Mouse (Mus musculus) kidney, adult 2 months (tissue): ENCODE data around the gene Manba. TPM values are rescaled to one million over a fixed set of nuclear protein-coding genes. Genes with fewer than 3 reads are reported as not detected.

ENCODE experiments used
- DNase-seq: peaks from one replicate; pipeline ENCODE4 v3.0.0; 2021
- H3K27ac ChIP-seq: fragments of 200-500 bp; 2 replicates; pipeline ENCODE4 v1.5.1; 2012; ENCODE audit warnings: low read depth, low read length, control low read depth, inconsistent platforms; ENCODE audit not compliant: insufficient read depth
- H3K27me3 ChIP-seq: fragments of 200-500 bp; replicated peaks from 2 replicates; pipeline ENCODE4 v1.6.1; 2012; ENCODE audit warnings: mild to moderate bottlenecking, moderate library complexity, low read length, inconsistent platforms; ENCODE audit not compliant: control insufficient read depth, insufficient read depth
- H3K36me3 ChIP-seq: fragments of 200-500 bp; 2 replicates; pipeline ENCODE4 v1.6.1; 2012; ENCODE audit warnings: mild to moderate bottlenecking, moderate library complexity, low read length, inconsistent platforms; ENCODE audit not compliant: control insufficient read depth, insufficient read depth
- H3K4me1 ChIP-seq: fragments of 200-500 bp; 2 replicates; pipeline ENCODE4 v1.6.1; 2011; ENCODE audit warnings: low read length; ENCODE audit not compliant: control insufficient read depth, insufficient read depth
- H3K4me3 ChIP-seq: fragments of 200-500 bp; 2 replicates; pipeline ENCODE4 v1.5.1; 2011; ENCODE audit warnings: mild to moderate bottlenecking, low read depth, low read length, control low read depth; ENCODE audit not compliant: insufficient read depth
- CTCF ChIP-seq: fragments of 200-500 bp; conservative IDR thresholded peaks from 2 replicates; pipeline ENCODE4 v1.5.1; 2011; ENCODE audit warnings: low read depth, mild to moderate bottlenecking, control low read depth, low read length, moderate library complexity, mixed read lengths; ENCODE audit not compliant: insufficient read depth, insufficient read length
- POLR2A ChIP-seq: fragments of 200-500 bp; IDR thresholded peaks from one replicate; pipeline ENCODE4 v1.6.1; 2011; ENCODE audit warnings: low read depth, low read length, control low read depth
- WGBS: fragments of 180-500 bp; shearing (Covaris S2); methylation state at CpG from one replicate; pipeline ENCODE4 v1.1.7; 2018; 5-methylcytosine and 5-hydroxymethylcytosine counted together
- polyA plus RNA-seq: library from polyadenylated mRNA; depleted of rRNA; stranded (reverse); fragments of >200 nt; gene quantifications from 2 replicates; pipeline ENCODE4 v1.2.3, GENCODE M21; 2012; rRNA removed

The Manba gene
- polyA plus RNA-seq, 1 experiment, result 25.8 TPM

DNA sequence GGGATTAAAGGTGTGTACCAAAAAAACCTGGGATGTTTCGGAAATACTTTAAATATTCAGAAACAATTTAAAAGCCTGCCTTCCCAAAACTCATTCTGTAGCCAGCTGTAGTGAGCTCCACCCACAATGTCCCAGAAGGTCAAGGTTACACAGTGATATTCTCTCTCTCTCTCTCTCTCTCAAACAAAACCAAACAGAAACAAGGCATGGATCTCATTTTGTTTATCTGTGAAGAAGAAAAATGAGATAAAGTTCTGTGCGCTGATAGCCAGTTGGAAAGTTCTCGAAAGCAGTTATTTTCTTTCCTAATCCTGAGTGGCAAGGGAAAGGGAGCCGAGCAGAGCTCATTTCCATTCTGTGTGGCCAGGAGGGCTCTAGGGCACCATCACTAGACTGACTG is 120.1 kb downstream of the Manba start:
- no peak overlapping the region for H3K4me3 ChIP-seq
- H3K27ac ChIP-seq, result 0 out of 2 replicates have a peak overlapping the region, but pooled peaks have one; percentile 33
- DNase-seq, result no peak
- H3K36me3 ChIP-seq, result peaks cover 3% of the 10 kb centered on the region
- no peaks in the 10 kb centered on the region for H3K27me3 ChIP-seq
- TF ChIP-seq CTCF (no peak), POLR2A (no peak)
- no peaks in the 10 kb centered on the region for H3K4me1 ChIP-seq
- WGBS, result 82% methylated on average over 4 of the region's 4 CpGs

DNA sequence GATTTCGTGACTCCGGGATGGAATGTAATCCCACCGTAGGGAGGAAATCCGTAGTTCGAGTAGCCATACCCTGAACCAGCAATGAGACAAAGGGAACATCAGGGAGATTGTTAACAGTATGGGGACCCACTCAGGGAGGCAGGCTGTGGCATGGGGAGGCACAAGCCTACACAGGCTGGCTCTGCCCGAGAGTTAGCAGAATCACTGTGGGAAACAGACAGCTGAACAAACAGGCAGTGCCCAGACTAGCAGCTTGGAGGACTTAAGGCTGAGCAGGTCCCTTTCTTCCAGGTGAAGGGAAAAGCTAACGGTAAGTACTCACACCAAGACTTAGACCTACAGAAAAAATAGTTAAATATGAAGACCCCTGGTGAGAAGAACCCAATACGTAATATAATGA is 121.2 kb downstream of the Manba start:
- Histone ChIP-seq H3K4me3 (no peak overlapping the region), H3K36me3 (peaks cover 3% of the 10 kb centered on the region), H3K27ac (no peak overlapping the region), H3K27me3 (no peaks in the 10 kb centered on the region), H3K4me1 (no peaks in the 10 kb centered on the region)
- WGBS, result 88% methylated on average over 8 of the region's 8 CpGs
- no peak for DNase-seq
- no peak for TF ChIP-seq CTCF
- no peak for TF ChIP-seq POLR2A

DNA sequence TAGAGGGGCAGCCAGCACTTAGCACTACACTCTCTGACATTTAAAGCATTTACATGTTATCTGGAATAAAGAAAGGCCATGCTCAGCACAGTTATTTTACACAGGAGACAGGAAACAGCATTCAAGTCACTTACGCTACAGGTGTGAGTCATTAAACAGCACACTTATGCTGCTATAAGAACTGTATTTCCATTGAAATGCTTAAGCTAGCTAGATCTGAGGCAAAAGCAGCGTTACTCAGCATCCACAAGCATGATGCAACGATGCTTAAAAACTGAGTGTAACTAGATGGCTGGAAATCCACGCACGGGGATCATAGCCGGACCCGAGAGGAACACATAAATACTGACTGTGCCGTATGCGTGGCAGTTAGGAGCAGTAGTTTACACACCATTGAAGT is 121.6 kb downstream of the Manba start:
- H3K27me3 ChIP-seq, result no peaks in the 10 kb centered on the region
- no peak overlapping the region for H3K27ac ChIP-seq
- peaks cover 3% of the 10 kb centered on the region for H3K36me3 ChIP-seq
- no peak overlapping the region for H3K4me3 ChIP-seq
- no peak for DNase-seq
- 86% methylated on average over 9 of the region's 9 CpGs for WGBS
- TF ChIP-seq CTCF, result no peak
- TF ChIP-seq POLR2A, result no peak
- H3K4me1 ChIP-seq, result no peaks in the 10 kb centered on the region

DNA sequence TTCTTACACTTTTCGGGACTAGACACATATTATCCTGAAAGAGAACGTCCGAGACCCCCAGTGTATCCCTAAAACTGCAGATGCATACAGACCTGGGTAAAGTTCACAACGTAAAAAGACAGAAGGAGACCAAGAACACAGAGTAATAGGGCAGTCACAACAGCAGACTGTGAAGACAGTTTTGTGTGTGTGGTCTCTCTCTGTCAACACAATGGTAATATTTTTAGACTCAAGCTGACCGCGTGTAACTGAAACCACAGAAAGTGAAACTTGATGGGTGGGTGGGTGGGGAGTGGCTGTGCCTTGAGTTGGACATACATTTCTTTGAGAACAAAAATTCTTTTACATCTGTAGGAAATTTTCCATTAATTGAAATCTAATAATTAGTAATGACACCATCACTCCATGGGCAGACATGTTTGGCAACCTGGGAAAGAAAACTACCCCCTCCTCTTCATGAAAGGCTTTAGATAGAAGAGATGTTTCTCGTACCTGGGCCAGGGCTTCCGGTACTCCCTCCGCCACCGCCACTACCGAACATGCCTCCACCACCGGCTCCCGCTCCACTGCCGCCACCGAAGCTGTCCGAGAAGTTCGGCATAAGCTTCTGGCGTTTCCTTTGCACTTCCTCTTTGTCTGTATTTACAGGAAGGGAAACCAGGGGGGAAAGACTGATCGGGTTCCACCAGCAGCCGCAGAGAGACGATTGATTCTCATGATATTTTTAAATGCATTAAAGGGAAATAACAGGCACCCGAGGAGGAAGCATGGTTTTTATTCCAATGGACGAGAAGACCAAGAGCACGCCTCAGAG is 122.5 kb downstream of the Manba start:
- H3K27ac ChIP-seq, result peak overlapping the region; percentile 42; the same call in 1 of the 2 replicates
- TF ChIP-seq POLR2A, result no peak
- TF ChIP-seq CTCF, result no peak
- no peaks in the 10 kb centered on the region for H3K27me3 ChIP-seq
- DNase-seq, result peak; percentile 41
- H3K4me1 ChIP-seq, result no peaks in the 10 kb centered on the region
- peaks cover 2% of the 10 kb centered on the region for H3K36me3 ChIP-seq
- WGBS, result 72% methylated on average over 24 of the region's 24 CpGs
- H3K4me3 ChIP-seq, result peak overlapping the region; percentile 49; the same call in 1 of the 2 replicates

DNA sequence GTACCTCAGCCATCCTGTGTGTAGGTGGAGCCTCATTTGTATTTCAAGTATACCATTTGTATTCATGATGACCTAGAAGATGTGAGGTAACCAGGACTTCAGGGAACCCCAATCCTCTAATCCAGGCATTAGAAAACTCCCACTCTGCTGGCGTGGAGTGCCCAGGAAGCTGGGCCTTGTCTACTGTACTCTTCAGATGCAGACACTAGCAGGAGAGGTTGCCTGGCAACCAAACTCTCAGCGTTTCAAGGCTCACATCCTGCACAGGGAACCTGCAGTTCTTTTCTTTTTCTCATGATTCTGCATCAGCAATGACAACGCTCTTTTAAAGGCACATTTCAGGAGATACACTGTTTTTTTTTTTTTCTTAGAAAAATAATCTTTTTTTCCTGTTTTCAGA is 124.8 kb downstream of the Manba start:
- Histone ChIP-seq H3K27me3 (no peaks in the 10 kb centered on the region), H3K27ac (no peak overlapping the region), H3K4me1 (no peaks in the 10 kb centered on the region), H3K4me3 (no peak overlapping the region), H3K36me3 (no peaks in the 10 kb centered on the region; the same call in none of the 2 replicates)
- no peak for TF ChIP-seq POLR2A
- no peak for TF ChIP-seq CTCF
- no peak for DNase-seq
- WGBS, result 72% methylated on average over 3 of the region's 3 CpGs

DNA sequence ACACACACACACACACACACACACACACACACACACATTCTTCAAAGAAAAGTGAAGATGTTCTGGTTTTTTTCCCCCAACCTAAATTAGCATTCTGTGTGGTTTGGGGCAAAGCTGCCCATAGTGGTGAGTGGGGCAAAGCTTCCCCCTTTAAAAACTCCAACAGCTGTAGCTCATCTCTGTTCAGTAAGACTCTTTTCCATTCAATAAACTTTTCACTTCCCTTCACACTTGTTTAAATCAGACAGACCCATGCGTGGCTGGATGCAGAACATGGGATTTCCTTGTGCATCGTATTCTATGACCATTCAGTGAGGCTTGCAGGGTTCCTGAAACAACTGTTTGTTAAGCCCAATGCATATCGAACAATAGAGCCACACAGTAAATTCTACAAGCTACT is 129.0 kb downstream of the Manba start:
- no peaks in the 10 kb centered on the region; the same call in none of the 2 replicates for H3K36me3 ChIP-seq
- WGBS, result 89% methylated on average over 3 of the region's 3 CpGs
- H3K27me3 ChIP-seq, result no peaks in the 10 kb centered on the region
- TF ChIP-seq CTCF (no peak), POLR2A (no peak)
- DNase-seq, result no peak
- no peaks in the 10 kb centered on the region for H3K4me1 ChIP-seq
- no peak overlapping the region for H3K27ac ChIP-seq
- no peak overlapping the region for H3K4me3 ChIP-seq

DNA sequence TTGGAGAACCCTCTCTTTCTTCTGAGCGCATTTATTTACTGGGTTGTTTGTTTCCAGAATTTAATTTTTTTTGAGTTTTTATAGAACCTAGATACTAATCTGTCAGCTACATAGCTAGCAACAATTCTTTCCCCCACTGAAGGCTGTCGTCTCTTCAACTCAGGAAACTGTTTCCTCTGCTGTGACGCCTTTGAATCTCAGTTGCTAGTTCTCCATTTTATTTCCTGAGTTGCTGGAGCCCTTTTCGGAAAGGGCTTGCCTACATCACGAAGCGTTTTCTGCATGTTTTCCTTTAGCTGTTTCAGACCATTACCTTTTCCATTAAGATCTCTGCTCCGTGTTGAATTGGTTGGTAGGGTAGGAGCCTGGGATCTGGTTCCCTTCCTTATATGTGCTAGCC is 131.3 kb downstream of the Manba start:
- WGBS, result 71% methylated on average over 7 of the region's 7 CpGs
- Histone ChIP-seq H3K36me3 (no peaks in the 10 kb centered on the region; the same call in none of the 2 replicates), H3K4me3 (no peak overlapping the region), H3K27me3 (no peaks in the 10 kb centered on the region), H3K27ac (no peak overlapping the region), H3K4me1 (no peaks in the 10 kb centered on the region)
- DNase-seq, result no peak
- TF ChIP-seq CTCF (no peak), POLR2A (no peak)

Other genes starting within 250 kb of the Manba start
- gene Bdh2, start 204.4 kb upstream of the Manba start, polyA plus RNA-seq, result 247 and 284 TPM in 2 replicates
- gene Slc9b2, start 177.9 kb upstream of the Manba start, polyA plus RNA-seq, result 0.30 and 0.59 TPM in 2 replicates
- gene Slc9b1, start 137.6 kb upstream of the Manba start, polyA plus RNA-seq, result 0.06 TPM in 1 of 2 replicates, not detected in the other
- 28.7 and 33.5 TPM in 2 replicates for gene Cisd2, start 61.7 kb upstream of the Manba start, polyA plus RNA-seq
- gene Ube2d3, start 47.5 kb upstream of the Manba start, polyA plus RNA-seq, result 307 and 333 TPM in 2 replicates
- gene Nfkb1, start 205.9 kb downstream of the Manba start, polyA plus RNA-seq, result 43.1 and 46.0 TPM in 2 replicates